Mouse (Mus musculus): Measurements from ENCODE around the gene Grrp1. TPM values are rescaled to one million over a fixed set of nuclear protein-coding genes. Genes with fewer than 3 reads are reported as not detected.
A peak's percentile ranks its signal among the peaks of the same experiment; 100 is the strongest.

Gene Grrp1
- polyA plus RNA-seq, 2 experiments: 5.2 to 9.7 TPM

GRCm38 (mm10) chr4:134246256-134246655, 7.7 kb downstream of the Grrp1 start:
- no peak for TF ChIP-seq POLR2A (IDR thresholded peaks at IDR 0.05; ENCODE audit: borderline replicate concordance, extremely low read depth, insufficient read depth, insufficient read length)
- H3K9me3 ChIP-seq (ENCODE audit: control insufficient read depth, low read length): no peaks in the 10 kb centered on the region
- WGBS: 36% methylated on average over 4 of the region's 4 CpGs
- no peak overlapping the region for H3K9ac ChIP-seq (ENCODE audit: low read depth, low read length, severe bottlenecking)
- H3K36me3 ChIP-seq (ENCODE audit: control insufficient read depth, insufficient read depth, low read length): no peaks in the 10 kb centered on the region
- DNase-seq (ENCODE audit: low spot score) (no peak), ATAC-seq (ENCODE audit: low FRiP score, low read depth) (no peak)
- no peak overlapping the region for H3K4me2 ChIP-seq (replicated peaks; ENCODE audit: low read depth, low read length, severe bottlenecking)
- peaks cover 27% of the 10 kb centered on the region for H3K27me3 ChIP-seq (ENCODE audit: control insufficient read depth, insufficient read depth, low read length)
- H3K4me3 ChIP-seq (replicated peaks; ENCODE audit: low read length): no peak overlapping the region
- H3K27ac ChIP-seq (replicated peaks; ENCODE audit: low read depth, low read length): no peak overlapping the region
- H3K4me1 ChIP-seq (ENCODE audit: control insufficient read depth, insufficient read depth, low read length): peaks cover 23% of the 10 kb centered on the region

- H3K4me1 ChIP-seq (ENCODE audit: control insufficient read depth, insufficient read depth, low read length): peaks cover 14% of the 10 kb centered on the region
- H3K27me3 ChIP-seq (ENCODE audit: control insufficient read depth, insufficient read depth, low read length): peaks cover 17% of the 10 kb centered on the region; the same call in 1 of the 2 replicates
- ATAC-seq (ENCODE audit: low FRiP score, low read depth): peak; percentile 86
Measured at GRCm38 (mm10) chr4:134245148-134245843, 8.6 kb downstream of the Grrp1 start, which contains the start of gene Zfp593. Gene Zfp593 (minus strand): TSS chr4:134245592.

GRCm38 (mm10) chr4:134243516-134244250, 10.2 kb downstream of the Grrp1 start, which contains the start of gene E130218I03Rik:
Gene E130218I03Rik (plus strand): TSS chr4:134243662.
- Histone ChIP-seq H3K4me3 (replicated peaks; ENCODE audit: low read length) (peak within 1 kb of the TSS; percentile 76), H3K27me3 (ENCODE audit: control insufficient read depth, insufficient read depth, low read length) (peaks cover 9% of the 10 kb centered on the region), H3K27ac (replicated peaks; ENCODE audit: low read depth, low read length) (no peak within 1 kb of the TSS), H3K9me3 (ENCODE audit: control insufficient read depth, low read length) (no peaks in the 10 kb centered on the region), H3K4me2 (replicated peaks; ENCODE audit: low read depth, low read length, severe bottlenecking) (peak within 1 kb of the TSS; percentile 94), H3K4me1 (ENCODE audit: control insufficient read depth, insufficient read depth, low read length) (peaks cover 11% of the 10 kb centered on the region), H3K36me3 (ENCODE audit: control insufficient read depth, insufficient read depth, low read length) (no peaks in the 10 kb centered on the region), H3K9ac (ENCODE audit: low read depth, low read length, severe bottlenecking) (no peak within 1 kb of the TSS)
- ATAC-seq (ENCODE audit: low FRiP score, low read depth): no peak
- TF ChIP-seq POLR2A (IDR thresholded peaks at IDR 0.05; ENCODE audit: borderline replicate concordance, extremely low read depth, insufficient read depth, insufficient read length): no peak
- no peak for DNase-seq (ENCODE audit: low spot score)
- 96% methylated on average over 17 of the region's 17 CpGs for WGBS

More at GRCm38 (mm10) chr4:134245148-134245843, 8.6 kb downstream of the Grrp1 start, which contains the start of gene Zfp593:
- Histone ChIP-seq H3K9ac (ENCODE audit: low read depth, low read length, severe bottlenecking) (peak within 1 kb of the TSS; percentile 78), H3K4me3 (replicated peaks; ENCODE audit: low read length) (peak within 1 kb of the TSS; percentile 76), H3K36me3 (ENCODE audit: control insufficient read depth, insufficient read depth, low read length) (no peaks in the 10 kb centered on the region), H3K9me3 (ENCODE audit: control insufficient read depth, low read length) (no peaks in the 10 kb centered on the region), H3K27ac (replicated peaks; ENCODE audit: low read depth, low read length) (no peak within 1 kb of the TSS), H3K4me2 (replicated peaks; ENCODE audit: low read depth, low read length, severe bottlenecking) (peak within 1 kb of the TSS; percentile 94)
- under 1% methylated on average over 56 of the region's 60 CpGs for WGBS
- 0 out of 2 replicates have a peak, but pooled peaks have one; percentile 63 for TF ChIP-seq POLR2A (IDR thresholded peaks at IDR 0.05; ENCODE audit: borderline replicate concordance, extremely low read depth, insufficient read depth, insufficient read length)
- peak; percentile 92 for DNase-seq (ENCODE audit: low spot score)

GRCm38 (mm10) chr4:134238686-134239085, 15.2 kb downstream of the Grrp1 start:
- H3K9ac ChIP-seq (ENCODE audit: low read depth, low read length, severe bottlenecking): no peak overlapping the region
- 10% methylated on average over 10 of the region's 10 CpGs for WGBS

GRCm38 (mm10) chr4:134238279-134238651, 15.6 kb downstream of the Grrp1 start, which contains the start of gene Cnksr1:
Gene Cnksr1 (minus strand): TSS chr4:134238399.
- no peak within 1 kb of the TSS for H3K27ac ChIP-seq (replicated peaks; ENCODE audit: low read depth, low read length)
- no peaks in the 10 kb centered on the region for H3K36me3 ChIP-seq (ENCODE audit: control insufficient read depth, insufficient read depth, low read length)
- H3K4me2 ChIP-seq (replicated peaks; ENCODE audit: low read depth, low read length, severe bottlenecking): peak within 1 kb of the TSS; percentile 34
- no peaks in the 10 kb centered on the region for H3K9me3 ChIP-seq (ENCODE audit: control insufficient read depth, low read length)
- 2% methylated on average over 18 of the region's 18 CpGs for WGBS
- TF ChIP-seq POLR2A (IDR thresholded peaks at IDR 0.05; ENCODE audit: borderline replicate concordance, extremely low read depth, insufficient read depth, insufficient read length): no peak
- no peak for ATAC-seq (ENCODE audit: low FRiP score, low read depth)
- 0 out of 2 replicates have a peak, but pooled peaks cover 6% of the 10 kb centered on the region for H3K4me1 ChIP-seq (ENCODE audit: control insufficient read depth, insufficient read depth, low read length)
- peak within 1 kb of the TSS; percentile 27 for H3K4me3 ChIP-seq (replicated peaks; ENCODE audit: low read length)
- H3K27me3 ChIP-seq (ENCODE audit: control insufficient read depth, insufficient read depth, low read length): peaks cover 21% of the 10 kb centered on the region
- peak within 1 kb of the TSS; percentile 44 for H3K9ac ChIP-seq (ENCODE audit: low read depth, low read length, severe bottlenecking)
- no peak for DNase-seq (ENCODE audit: low spot score)

More at GRCm38 (mm10) chr4:134238686-134239085, 15.2 kb downstream of the Grrp1 start:
- no peak for TF ChIP-seq POLR2A (IDR thresholded peaks at IDR 0.05; ENCODE audit: borderline replicate concordance, extremely low read depth, insufficient read depth, insufficient read length)
- Histone ChIP-seq H3K4me1 (ENCODE audit: control insufficient read depth, insufficient read depth, low read length) (0 out of 2 replicates have a peak, but pooled peaks cover 6% of the 10 kb centered on the region), H3K4me3 (replicated peaks; ENCODE audit: low read length) (peak overlapping the region; percentile 27; the same call in 1 of the 2 replicates), H3K27ac (replicated peaks; ENCODE audit: low read depth, low read length) (no peak overlapping the region), H3K36me3 (ENCODE audit: control insufficient read depth, insufficient read depth, low read length) (no peaks in the 10 kb centered on the region), H3K27me3 (ENCODE audit: control insufficient read depth, insufficient read depth, low read length) (peaks cover 21% of the 10 kb centered on the region), H3K4me2 (replicated peaks; ENCODE audit: low read depth, low read length, severe bottlenecking) (peak overlapping the region; percentile 34), H3K9me3 (ENCODE audit: control insufficient read depth, low read length) (no peaks in the 10 kb centered on the region)
- no peak for ATAC-seq (ENCODE audit: low FRiP score, low read depth)
- no peak for DNase-seq (ENCODE audit: low spot score)

Measured in limb, embryonic 14.5 days (tissue).